Mouse (Mus musculus) thymus, adult 2 months (tissue): ENCODE data around the gene St6galnac5. TPM values are rescaled to one million over a fixed set of nuclear protein-coding genes. Genes with fewer than 3 reads are reported as not detected.
"Not testable (repeated sequence)": the region's sequence is repeated elsewhere in the genome, so short reads cannot be mapped to it uniquely, and the experiment has no call there.

ENCODE experiments used
- DNase-seq: peaks from one replicate; pipeline ENCODE4 v3.0.0; 2021
- H3K27ac ChIP-seq: fragments of 200-500 bp; 2 replicates; pipeline ENCODE4 v1.5.1; 2012; ENCODE audit warnings: low read length, control low read depth; ENCODE audit not compliant: control insufficient read depth, insufficient read depth
- H3K27me3 ChIP-seq: fragments of 200-500 bp; 2 replicates; pipeline ENCODE4 v1.6.1; 2012; ENCODE audit warnings: mild to moderate bottlenecking, low read length, moderate library complexity, mixed read lengths; ENCODE audit not compliant: control insufficient read depth, insufficient read depth
- H3K36me3 ChIP-seq: fragments of 200-500 bp; 2 replicates; pipeline ENCODE4 v1.6.1; 2012; ENCODE audit warnings: mild to moderate bottlenecking, low read length, moderate library complexity; ENCODE audit not compliant: control insufficient read depth, insufficient read depth
- H3K4me1 ChIP-seq: fragments of 200-500 bp; replicated peaks from 2 replicates; pipeline ENCODE4 v1.6.1; 2012; ENCODE audit warnings: low read length; ENCODE audit not compliant: control insufficient read depth, insufficient read depth
- H3K4me3 ChIP-seq: fragments of 200-500 bp; 2 replicates; pipeline ENCODE4 v1.5.1; 2012; ENCODE audit warnings: mild to moderate bottlenecking, low read length, control low read depth, moderate library complexity; ENCODE audit not compliant: control insufficient read depth, insufficient read depth
- CTCF ChIP-seq: fragments of 200-500 bp; IDR thresholded peaks from 2 replicates; pipeline ENCODE4 v1.5.1; 2012; ENCODE audit warnings: mild to moderate bottlenecking, control low read depth, low read length, moderate library complexity, borderline replicate concordance; ENCODE audit not compliant: control insufficient read depth, poor library complexity, insufficient read depth; ENCODE audit errors: extremely low read depth
- POLR2A ChIP-seq: fragments of 200-500 bp; IDR thresholded peaks from 2 replicates; pipeline ENCODE4 v1.6.1; 2012; ENCODE audit warnings: mild to moderate bottlenecking, low read length, control low read depth, moderate library complexity; ENCODE audit not compliant: control insufficient read depth, poor library complexity, insufficient read depth; ENCODE audit errors: extremely low read depth
- WGBS: fragments of 180-500 bp; shearing (Covaris S2); methylation state at CpG from one replicate; pipeline ENCODE4 v1.1.7; 2018; 5-methylcytosine and 5-hydroxymethylcytosine counted together
- polyA plus RNA-seq: library from polyadenylated mRNA; depleted of rRNA; stranded (reverse); fragments of >200 nt; gene quantifications from 2 replicates; pipeline ENCODE4 v1.2.3, GENCODE M21; 2012

Gene St6galnac5
- polyA plus RNA-seq, 1 experiment: 0.19 TPM

DNA sequence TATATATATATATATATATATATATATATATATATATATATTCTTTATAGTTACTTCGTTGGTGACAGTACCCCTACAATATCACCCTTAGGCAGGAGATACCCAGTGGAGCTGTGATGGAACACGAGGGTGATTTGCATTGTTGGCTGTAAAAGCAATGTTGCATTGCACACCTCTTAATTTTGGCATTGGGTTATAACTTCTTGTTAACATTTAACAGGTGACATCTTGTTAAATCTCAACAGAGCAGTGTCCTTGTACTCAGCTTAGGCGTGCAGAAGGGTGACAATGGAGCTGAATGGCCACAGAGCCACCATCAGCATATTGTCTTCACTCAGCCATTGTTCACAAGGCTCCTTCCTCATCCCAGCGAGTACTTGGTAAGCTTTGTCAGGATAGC, 185.8 kb downstream of the St6galnac5 start:
- no peaks in the 10 kb centered on the region for H3K36me3 ChIP-seq
- no peaks in the 10 kb centered on the region for H3K27me3 ChIP-seq
- no peaks in the 10 kb centered on the region for H3K4me1 ChIP-seq
- DNase-seq: no peak
- WGBS: 89% methylated on average over 4 of the region's 4 CpGs
- H3K4me3 ChIP-seq: no peak overlapping the region
- no peak overlapping the region for H3K27ac ChIP-seq
- TF ChIP-seq CTCF (no peak), POLR2A (no peak)

DNA sequence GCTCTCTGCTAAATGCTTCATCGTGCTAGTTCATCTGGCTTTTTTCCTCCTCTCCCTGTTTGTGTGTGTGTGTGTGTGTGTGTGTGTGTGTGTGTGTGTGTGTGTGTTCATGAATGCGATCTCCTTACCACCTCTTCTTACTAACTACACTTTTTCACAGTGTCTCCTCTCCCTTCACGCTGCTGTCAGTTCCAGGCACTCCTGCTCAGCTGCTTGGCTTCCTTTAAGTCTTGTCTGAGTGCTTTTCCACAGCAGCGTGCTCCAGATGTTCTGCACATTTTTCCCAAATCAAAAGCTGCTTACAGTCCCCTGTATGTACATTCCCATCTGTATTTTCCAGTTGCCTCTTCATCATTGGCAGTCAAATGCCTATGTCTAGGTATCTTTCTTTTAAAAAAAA, 189.0 kb downstream of the St6galnac5 start:
- Histone ChIP-seq H3K4me1 (no peaks in the 10 kb centered on the region; the same call in 1 of the 2 replicates), H3K27ac (no peak overlapping the region)

DNA sequence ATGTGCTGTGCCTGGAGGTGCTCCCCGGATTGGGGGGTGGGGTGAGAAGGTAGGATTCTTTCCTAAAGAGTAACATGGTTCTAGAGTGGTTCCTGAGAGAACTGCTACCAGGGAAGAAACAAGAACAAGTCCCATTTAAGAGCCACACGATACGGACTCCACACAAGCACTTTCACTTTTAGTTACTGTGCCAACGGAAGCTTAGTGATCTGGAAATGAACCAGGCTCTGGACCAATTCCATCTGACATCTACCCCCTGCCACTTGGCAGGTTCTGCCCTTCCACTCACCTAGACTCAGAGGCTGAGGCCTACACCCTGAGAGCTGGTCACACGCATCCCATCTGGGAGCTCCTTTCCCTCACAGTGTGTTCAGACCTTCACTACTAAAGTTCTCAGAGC, 189.4 kb downstream of the St6galnac5 start:
- H3K27me3 ChIP-seq: no peaks in the 10 kb centered on the region
- H3K36me3 ChIP-seq: no peaks in the 10 kb centered on the region
- WGBS: 66% methylated on average over 5 of the region's 5 CpGs
- TF ChIP-seq POLR2A (no peak), CTCF (no peak)
- H3K4me3 ChIP-seq: no peak overlapping the region
- no peaks in the 10 kb centered on the region; the same call in 1 of the 2 replicates for H3K4me1 ChIP-seq
- DNase-seq: no peak
- no peak overlapping the region for H3K27ac ChIP-seq

More for the DNA sequence above, 189.0 kb downstream of the St6galnac5 start:
- H3K27me3 ChIP-seq: no peaks in the 10 kb centered on the region
- TF ChIP-seq POLR2A: no peak
- no peak for TF ChIP-seq CTCF
- no peak for DNase-seq
- no peaks in the 10 kb centered on the region for H3K36me3 ChIP-seq
- H3K4me3 ChIP-seq: no peak overlapping the region
- 86% methylated on average over 4 of the region's 4 CpGs for WGBS

DNA sequence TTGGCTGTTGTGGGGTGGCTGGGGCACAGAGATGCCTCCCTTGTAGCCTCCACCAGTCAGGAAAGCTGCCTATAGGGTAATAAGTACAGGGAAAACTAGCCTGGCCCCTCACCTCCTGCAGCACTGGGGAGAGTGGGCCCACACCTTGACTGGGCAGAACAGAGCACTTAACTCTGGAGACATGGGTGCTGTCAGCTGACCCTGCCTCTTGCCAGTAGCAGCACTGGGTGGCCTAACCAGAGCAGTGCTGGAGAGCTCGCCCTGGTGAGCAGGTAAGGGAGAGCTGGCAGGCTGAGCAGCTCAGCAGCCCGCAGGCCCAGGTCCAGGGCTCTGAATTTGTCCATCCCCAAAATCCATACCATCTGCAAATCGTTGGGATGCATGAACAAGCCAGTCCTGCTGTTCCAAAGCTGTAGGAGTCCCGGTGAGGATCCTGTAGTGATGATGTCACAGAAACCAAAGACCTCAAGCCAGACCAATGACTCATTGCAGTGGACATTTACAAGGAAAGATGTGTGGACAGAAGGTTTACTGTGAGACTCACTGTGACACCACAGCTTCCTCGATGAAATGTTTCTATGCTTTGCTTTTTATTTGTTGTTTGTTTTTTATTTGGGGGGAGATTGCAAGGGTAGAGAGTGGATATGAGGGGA, 193.6 kb downstream of the St6galnac5 start:
- H3K4me3 ChIP-seq, H3K27me3 ChIP-seq, H3K36me3 ChIP-seq, H3K27ac ChIP-seq, H3K4me1 ChIP-seq, DNase-seq: not testable (repeated sequence)
- 96% methylated on average over 5 of the region's 5 CpGs for WGBS

DNA sequence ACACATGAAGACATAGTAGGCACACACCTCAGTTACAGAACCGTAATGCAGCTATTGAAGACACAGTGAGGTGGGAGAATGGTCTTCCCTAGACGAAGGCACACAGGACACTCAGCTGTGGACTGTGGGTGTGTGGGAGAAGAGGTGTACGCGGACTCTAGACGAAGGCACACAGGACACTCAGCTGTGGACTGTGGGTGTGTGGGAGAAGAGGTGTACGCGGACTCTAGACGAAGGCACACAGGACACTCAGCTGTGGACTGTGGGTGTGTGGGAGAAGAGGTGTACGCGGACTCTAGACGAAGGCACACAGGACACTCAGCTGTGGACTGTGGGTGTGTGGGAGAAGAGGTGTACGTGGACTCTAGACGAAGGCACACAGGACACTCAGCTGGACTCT, 197.7 kb downstream of the St6galnac5 start:
- not testable (repeated sequence) for H3K4me1 ChIP-seq, H3K27me3 ChIP-seq, H3K4me3 ChIP-seq, DNase-seq, H3K27ac ChIP-seq, H3K36me3 ChIP-seq
- 98% methylated on average over 10 of the region's 13 CpGs for WGBS

DNA sequence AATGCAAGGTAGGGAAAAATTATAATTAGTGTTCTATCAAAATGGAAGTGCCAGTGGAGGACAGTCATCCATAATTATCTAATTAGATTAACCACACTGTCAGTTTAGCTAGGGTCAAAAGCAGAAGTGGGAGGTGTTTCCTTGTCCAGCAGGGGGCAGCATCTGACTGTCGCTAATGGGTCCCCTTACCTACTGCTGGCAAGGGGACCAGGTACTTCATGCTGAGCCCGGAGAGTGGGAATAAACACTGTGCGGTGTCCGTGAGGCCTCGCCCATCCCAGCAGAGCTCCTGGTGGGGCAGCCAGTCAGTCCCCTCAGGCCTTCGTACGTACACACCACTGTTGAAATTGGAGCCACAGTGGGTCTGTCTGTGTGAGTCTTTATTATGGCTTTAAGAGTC, 198.3 kb downstream of the St6galnac5 start:
- 51% methylated on average over 7 of the region's 7 CpGs for WGBS
- no peaks in the 10 kb centered on the region for H3K4me1 ChIP-seq
- no peaks in the 10 kb centered on the region for H3K27me3 ChIP-seq
- no peak overlapping the region for H3K27ac ChIP-seq
- TF ChIP-seq POLR2A: no peak
- peak; percentile 58; the same call in 1 of the 2 replicates for TF ChIP-seq CTCF
- peak; percentile 76 for DNase-seq
- H3K4me3 ChIP-seq: no peak overlapping the region
- H3K36me3 ChIP-seq: no peaks in the 10 kb centered on the region

DNA sequence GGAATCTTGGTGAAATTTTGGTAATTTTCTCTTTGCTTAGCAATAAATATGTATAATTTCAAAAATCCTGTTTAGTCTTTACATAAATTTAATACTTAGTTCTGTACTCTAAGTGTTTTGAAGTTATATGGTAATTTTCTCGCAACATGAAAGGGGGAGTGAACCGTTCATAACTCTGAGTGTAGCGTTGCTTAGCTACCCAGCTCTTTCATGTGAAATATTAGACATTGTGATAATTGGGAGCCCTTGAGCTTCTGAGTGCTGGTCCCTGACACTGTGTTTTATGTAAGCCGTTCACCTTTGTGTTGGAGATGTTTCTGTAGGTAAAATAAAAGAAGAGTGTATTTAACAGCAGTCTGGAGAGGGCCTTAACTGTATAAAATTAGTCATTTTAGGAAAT, 202.2 kb downstream of the St6galnac5 start:
- TF ChIP-seq POLR2A (no peak), CTCF (no peak)
- Histone ChIP-seq H3K36me3 (no peaks in the 10 kb centered on the region), H3K4me1 (no peaks in the 10 kb centered on the region), H3K27ac (no peak overlapping the region), H3K4me3 (no peak overlapping the region), H3K27me3 (no peaks in the 10 kb centered on the region)
- no peak for DNase-seq
- 96% methylated on average over 4 of the region's 4 CpGs for WGBS
